Mouse (Mus musculus) small intestine, adult 2 months (tissue): ENCODE results near the gene Nsd2. TPM values are rescaled to one million over a fixed set of nuclear protein-coding genes. Genes with fewer than 3 reads are reported as not detected.
"Not testable (repeated sequence)": the region's sequence is repeated elsewhere in the genome, so short reads cannot be mapped to it uniquely, and the experiment has no call there.

ENCODE experiments used
- H3K27ac ChIP-seq: fragments of 200-500 bp; 2 replicates; pipeline ENCODE4 v1.5.1; 2012; ENCODE audit warnings: low read depth, low read length, control low read depth, inconsistent platforms; ENCODE audit not compliant: insufficient read depth
- H3K27me3 ChIP-seq: fragments of 200-500 bp; 2 replicates; pipeline ENCODE4 v1.6.1; 2012; ENCODE audit warnings: mild to moderate bottlenecking, moderate library complexity, low read length, inconsistent platforms; ENCODE audit not compliant: control insufficient read depth, insufficient read depth
- H3K36me3 ChIP-seq: fragments of 200-500 bp; 2 replicates; pipeline ENCODE4 v1.6.1; 2012; ENCODE audit warnings: mild to moderate bottlenecking, low read length, control low read depth, inconsistent platforms; ENCODE audit not compliant: control insufficient read depth, insufficient read depth
- H3K4me1 ChIP-seq: fragments of 200-500 bp; 2 replicates; pipeline ENCODE4 v1.6.1; 2012; ENCODE audit warnings: low read length, inconsistent platforms, mixed read lengths; ENCODE audit not compliant: control insufficient read depth, insufficient read depth, insufficient read length
- H3K4me3 ChIP-seq: fragments of 200-500 bp; 2 replicates; pipeline ENCODE4 v1.5.1; 2012; ENCODE audit warnings: low read depth, mild to moderate bottlenecking, control low read depth, inconsistent platforms, low read length, moderate library complexity
- CTCF ChIP-seq: fragments of 200-500 bp; IDR thresholded peaks from 2 replicates; pipeline ENCODE4 v1.5.1; 2012; ENCODE audit warnings: low read depth, mild to moderate bottlenecking, control low read depth, inconsistent platforms, low read length, moderate library complexity, mixed read lengths; ENCODE audit not compliant: insufficient replicate concordance, insufficient read length; ENCODE audit errors: extremely low read depth
- POLR2A ChIP-seq: fragments of 200-500 bp; IDR thresholded peaks from 2 replicates; pipeline ENCODE4 v1.6.1; 2012; ENCODE audit warnings: low read depth, mild to moderate bottlenecking, control low read depth, inconsistent platforms, low read length, moderate library complexity
- WGBS: fragments of 180-500 bp; shearing (Covaris S2); methylation state at CpG from one replicate; pipeline ENCODE4 v1.1.7; 2018; 5-methylcytosine and 5-hydroxymethylcytosine counted together
- polyA plus RNA-seq: library from polyadenylated mRNA; depleted of rRNA; stranded (reverse); fragments of >200 nt; gene quantifications from 2 replicates; pipeline ENCODE4 v1.2.3, GENCODE M21; 2012

Nsd2 gene
- polyA plus RNA-seq, 1 experiment, result 5.8 TPM

DNA sequence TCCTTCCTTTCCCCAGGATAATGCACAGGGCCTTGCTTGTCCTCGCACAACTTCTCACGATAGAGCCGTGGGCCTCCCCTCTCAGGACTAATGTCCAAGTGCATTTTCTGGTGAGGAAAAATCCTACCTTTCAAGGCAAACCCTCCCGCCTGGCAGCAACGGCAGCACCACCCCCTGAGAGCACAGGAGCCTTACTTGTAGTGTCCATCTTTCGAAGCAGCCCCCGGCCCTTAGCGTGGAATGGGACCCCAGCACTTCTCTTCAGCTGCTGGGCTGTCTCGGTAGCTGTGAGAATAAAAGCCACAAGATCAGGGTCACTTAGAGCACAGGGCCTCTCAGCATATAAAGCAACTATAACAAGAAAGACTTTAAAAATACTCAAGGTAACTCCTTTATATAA is 82.7 kb downstream of the Nsd2 start:
- TF ChIP-seq CTCF, result no peak
- no peak for TF ChIP-seq POLR2A
- WGBS, result 95% methylated on average over 9 of the region's 9 CpGs
- Histone ChIP-seq H3K36me3 (peaks cover 45% of the 10 kb centered on the region), H3K27ac (no peak overlapping the region), H3K4me1 (no peaks in the 10 kb centered on the region), H3K27me3 (no peaks in the 10 kb centered on the region), H3K4me3 (no peak overlapping the region)

DNA sequence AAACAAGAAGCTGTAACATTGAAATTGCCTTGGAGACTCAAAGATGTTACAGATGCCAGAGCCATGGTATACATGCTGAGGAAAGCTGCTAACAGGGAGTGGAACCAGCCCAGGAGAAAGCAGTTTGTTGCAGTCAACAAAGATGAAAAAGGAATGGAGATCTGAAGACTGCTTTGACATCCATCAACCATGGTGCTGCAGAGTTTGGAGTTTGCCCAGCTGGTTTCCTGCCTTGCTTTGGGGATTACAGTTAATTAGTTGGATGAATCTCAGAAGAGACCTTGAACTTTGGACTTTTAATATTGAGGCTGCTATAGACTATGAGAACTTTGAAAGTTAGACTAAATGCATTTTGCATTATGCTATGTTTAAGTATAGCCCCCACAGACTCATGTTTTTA is 94.5 kb downstream of the Nsd2 start:
- not testable (repeated sequence) for H3K4me3 ChIP-seq, H3K27me3 ChIP-seq, H3K27ac ChIP-seq, H3K4me1 ChIP-seq
- H3K36me3 ChIP-seq, result peaks cover 35% of the 10 kb centered on the region

DNA sequence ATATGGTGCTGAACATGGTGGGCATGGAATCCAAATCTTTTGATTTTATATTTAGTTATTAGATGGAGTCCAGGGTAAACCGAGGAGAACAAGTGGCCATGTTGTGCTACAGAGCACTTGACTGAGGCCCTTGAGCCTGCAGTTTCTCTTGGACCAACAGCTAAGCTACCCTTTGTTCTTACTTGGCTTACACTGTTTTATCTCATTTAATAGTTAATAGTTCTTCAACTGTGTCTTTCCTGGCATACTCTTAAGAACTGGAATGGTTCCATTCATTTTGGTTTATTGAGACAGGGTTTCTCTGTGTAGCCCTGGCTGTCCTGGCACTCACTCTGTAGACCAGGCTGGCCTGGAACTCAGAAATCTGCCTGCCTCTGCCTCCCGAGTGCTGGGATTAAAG is 96.1 kb downstream of the Nsd2 start:
- H3K27ac ChIP-seq, H3K4me3 ChIP-seq, H3K27me3 ChIP-seq, H3K4me1 ChIP-seq: not testable (repeated sequence)
- H3K36me3 ChIP-seq, result peaks cover 46% of the 10 kb centered on the region
- 100% methylated on average over 2 of the region's 2 CpGs for WGBS

DNA sequence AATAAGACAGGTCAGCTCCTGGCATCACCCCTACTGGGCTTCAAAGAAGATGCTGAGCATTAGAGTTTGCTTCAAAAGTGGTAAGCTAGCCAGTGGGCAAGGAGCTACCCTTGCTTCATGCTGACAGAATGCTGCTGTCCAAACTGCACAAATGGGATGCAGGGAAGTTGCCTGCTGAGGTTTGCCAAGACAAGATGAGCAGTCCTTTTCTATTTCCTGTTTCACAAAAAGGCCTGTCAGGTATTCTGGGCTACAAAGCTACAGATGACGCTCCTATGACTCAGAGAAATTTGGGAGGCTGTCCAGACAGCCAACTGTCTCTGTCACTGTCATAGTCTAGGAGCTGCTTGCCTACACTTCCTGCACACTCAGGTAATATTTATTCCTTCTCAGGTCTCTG is 98.9 kb downstream of the Nsd2 start:
- Histone ChIP-seq H3K27me3 (no peaks in the 10 kb centered on the region), H3K4me1 (no peaks in the 10 kb centered on the region), H3K4me3 (no peak overlapping the region), H3K27ac (no peak overlapping the region), H3K36me3 (peaks cover 37% of the 10 kb centered on the region)
- WGBS, result 89% methylated on average over 1 of the region's 1 CpGs
- no peak for TF ChIP-seq POLR2A

DNA sequence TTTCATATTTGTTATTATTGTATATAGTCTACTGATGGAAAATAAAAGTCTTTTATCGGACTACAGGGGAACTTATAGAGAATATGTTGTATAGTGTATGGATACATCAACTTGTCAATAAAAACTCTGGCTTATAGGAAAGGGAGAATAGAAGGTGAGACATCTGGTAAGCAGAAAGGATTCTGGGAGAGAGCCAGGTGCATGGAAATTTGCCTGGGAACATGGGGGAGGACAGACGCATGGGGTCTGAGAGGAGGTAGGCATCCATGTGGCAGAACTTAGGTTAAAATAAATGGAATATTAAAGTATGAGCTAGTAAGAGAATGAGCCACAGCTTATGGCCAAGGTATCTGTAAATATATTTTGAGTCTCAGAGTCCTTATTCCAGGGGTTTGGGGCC is 99.5 kb downstream of the Nsd2 start:
- H3K4me3 ChIP-seq, result no peak overlapping the region
- no peak for TF ChIP-seq POLR2A
- TF ChIP-seq CTCF, result no peak

DNA sequence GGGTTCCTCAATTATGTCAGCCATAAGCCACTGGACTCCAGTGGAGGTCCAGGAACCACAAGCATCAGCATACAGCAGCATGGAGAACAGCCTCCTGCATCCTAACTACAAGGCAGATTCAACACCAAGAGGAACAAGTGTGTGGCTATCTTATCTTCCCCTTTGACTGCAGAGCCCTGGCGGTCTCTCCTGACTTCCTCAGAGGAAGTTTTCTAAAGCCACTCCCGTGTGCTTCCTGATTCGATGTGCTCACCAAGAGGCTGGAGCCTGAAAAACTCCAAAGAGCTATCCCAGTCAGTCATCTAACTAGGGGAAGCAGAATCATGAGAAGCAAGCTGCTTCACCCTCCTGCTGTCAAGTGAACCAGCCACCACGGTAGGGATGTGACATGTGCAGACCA is 100.4 kb downstream of the Nsd2 start:
- WGBS, result 53% methylated on average over 4 of the region's 4 CpGs
- Histone ChIP-seq H3K4me3 (no peak overlapping the region), H3K27ac (no peak overlapping the region), H3K27me3 (no peaks in the 10 kb centered on the region), H3K4me1 (no peaks in the 10 kb centered on the region), H3K36me3 (peaks cover 33% of the 10 kb centered on the region)
- TF ChIP-seq CTCF, result no peak

More for the DNA sequence above, 99.5 kb downstream of the Nsd2 start:
- Histone ChIP-seq H3K27ac (no peak overlapping the region), H3K27me3 (no peaks in the 10 kb centered on the region), H3K36me3 (peaks cover 37% of the 10 kb centered on the region), H3K4me1 (no peaks in the 10 kb centered on the region)
- WGBS, result 93% methylated on average over 2 of the region's 2 CpGs

DNA sequence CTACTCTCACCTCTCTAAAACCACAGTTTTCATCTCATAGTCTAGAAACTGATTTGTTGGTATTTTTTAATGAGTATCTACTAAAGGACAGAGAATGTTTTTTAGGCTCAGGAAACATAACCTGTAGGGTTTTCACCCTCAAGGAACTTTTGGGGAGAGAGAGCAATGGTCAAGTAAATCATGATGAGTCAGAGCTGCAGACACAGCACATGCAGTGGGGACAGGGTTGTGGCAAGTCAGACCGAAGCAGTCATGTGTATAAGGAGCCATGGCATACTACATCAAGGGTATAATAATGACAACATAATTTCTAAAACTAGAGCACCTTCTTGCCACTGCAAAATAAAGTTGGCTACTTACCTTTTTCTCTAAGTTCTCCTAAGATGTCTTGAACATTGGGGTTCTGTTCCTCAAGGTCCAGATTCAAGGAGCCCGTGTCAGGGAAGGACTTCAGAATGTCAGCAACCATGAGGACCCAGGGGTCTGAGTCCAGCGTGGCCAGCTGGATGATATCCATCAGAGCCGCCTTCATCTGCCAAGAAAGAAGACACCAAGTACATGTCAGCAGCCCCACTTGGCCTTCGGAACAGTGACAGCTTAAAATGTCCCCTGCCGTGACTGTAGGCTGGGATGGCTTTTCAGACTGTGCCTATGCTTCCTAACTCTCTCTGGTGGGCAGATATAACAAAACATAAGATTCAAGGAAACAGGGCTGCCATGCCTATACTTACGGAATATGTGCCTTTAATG is 101.1 kb downstream of the Nsd2 start:
- no peak for TF ChIP-seq POLR2A
- TF ChIP-seq CTCF, result no peak
- H3K36me3 ChIP-seq, result peaks cover 34% of the 10 kb centered on the region
- no peak overlapping the region for H3K4me3 ChIP-seq
- H3K27me3 ChIP-seq, result no peaks in the 10 kb centered on the region
- H3K4me1 ChIP-seq, result no peaks in the 10 kb centered on the region
- WGBS, result 91% methylated on average over 7 of the region's 7 CpGs
- H3K27ac ChIP-seq, result no peak overlapping the region

DNA sequence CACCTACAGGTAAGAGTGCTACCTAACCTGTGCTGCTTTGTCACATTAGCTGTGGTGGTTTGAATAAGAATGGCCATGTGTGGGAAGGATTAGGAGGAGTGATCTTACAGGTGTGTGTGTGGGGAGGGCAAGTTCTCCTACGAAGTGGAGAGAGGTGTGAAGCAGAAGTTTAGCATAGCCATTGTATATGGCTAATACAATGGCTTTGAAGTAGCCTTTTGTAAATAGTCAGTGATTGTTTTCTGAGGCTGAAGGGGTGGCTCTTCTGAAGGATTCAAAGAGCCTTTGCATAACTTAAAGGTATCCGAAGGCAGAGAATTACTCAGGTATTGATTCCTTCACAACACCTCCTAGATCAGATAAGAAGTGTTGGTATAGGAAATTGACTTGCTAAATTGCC is 102.0 kb downstream of the Nsd2 start:
- H3K36me3 ChIP-seq, result peaks cover 35% of the 10 kb centered on the region
- WGBS, result 62% methylated on average over 2 of the region's 2 CpGs
- no peak overlapping the region for H3K4me3 ChIP-seq
- H3K27ac ChIP-seq, result no peak overlapping the region
- no peaks in the 10 kb centered on the region for H3K27me3 ChIP-seq
- H3K4me1 ChIP-seq, result no peaks in the 10 kb centered on the region
- TF ChIP-seq POLR2A (no peak), CTCF (no peak)
